Mouse (Mus musculus): ENCODE data around the gene Trpv6. TPM values are rescaled to one million over a fixed set of nuclear protein-coding genes. Genes with fewer than 3 reads are reported as not detected.

Gene Trpv6
- total and polyA plus RNA-seq, 3 experiments, result not detected

DNA sequence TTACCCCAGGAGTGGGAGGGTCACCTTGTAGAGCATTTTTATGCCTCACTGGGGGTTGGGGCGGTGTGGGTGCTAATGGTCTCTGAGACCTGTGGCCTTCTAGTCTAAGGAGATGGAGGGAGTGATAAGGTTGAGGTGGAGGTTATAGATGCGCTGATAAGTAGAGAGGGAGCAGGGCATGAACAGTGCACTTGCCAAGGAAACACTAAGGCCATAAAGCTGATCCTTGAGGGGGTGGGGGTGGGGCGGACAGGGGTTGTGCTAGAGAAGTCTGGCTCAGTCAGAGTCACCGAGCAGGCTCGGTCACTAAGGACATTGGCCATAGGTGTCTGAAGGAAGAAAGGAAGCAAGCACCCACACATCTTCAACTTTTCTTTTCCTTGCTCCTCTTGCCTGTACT lies 45.5 kb upstream of the Trpv6 start:
- Histone ChIP-seq H3K9ac (ENCODE audit: insufficient read depth, low read depth) (no peak overlapping the region), H3K4me3 (replicated peaks in 1 of 3; ENCODE audit: low read depth in 2 of 3, low read length in 2 of 3, poor library complexity in 1 of 3) (no peak overlapping the region), H3K27me3 (replicated peaks) (no peaks in the 10 kb centered on the region), H3K36me3 (replicated peaks in 1 of 2; ENCODE audit: control insufficient read depth in 1 of 2, insufficient read depth in 1 of 2, low read length in 1 of 2) (no peaks in the 10 kb centered on the region), H3K4me2 (ENCODE audit: insufficient read depth, low read depth, poor library complexity, severe bottlenecking) (no peak overlapping the region), H3K27ac (ENCODE audit: insufficient read depth, low read depth) (no peak overlapping the region), H3K79me2 (replicated peaks; ENCODE audit: control insufficient read depth, extremely low read depth, insufficient read depth, poor library complexity, severe bottlenecking) (no peaks in the 10 kb centered on the region), H3K9me3 (replicated peaks; ENCODE audit: low read length) (no peaks in the 10 kb centered on the region), H3K4me1 (ENCODE audit: control insufficient read depth in 1 of 2, insufficient read depth in 2 of 2) (no peaks in the 10 kb centered on the region)
- TF ChIP-seq UBTF (IDR thresholded peaks at IDR 0.05; ENCODE audit: low read depth, low read length), result no peak
- no peak for TF ChIP-seq ELF1 (IDR thresholded peaks at IDR 0.05; ENCODE audit: low read depth, low read length)
- no peak for TF ChIP-seq POLR2AphosphoS2 (IDR thresholded peaks at IDR 0.05; ENCODE audit: low read depth, low read length)
- TF ChIP-seq USF1 (IDR thresholded peaks at IDR 0.05; ENCODE audit: low read depth, low read length), result no peak
- TF ChIP-seq TBP (conservative IDR thresholded peaks at IDR 0.05; ENCODE audit: low read depth, low read length), result no peak
- TF ChIP-seq PAX5 (IDR thresholded peaks at IDR 0.05; ENCODE audit: low read length), result no peak
- TF ChIP-seq HCFC1 (IDR thresholded peaks at IDR 0.05; ENCODE audit: low read depth, low read length), result no peak
- no peak for TF ChIP-seq EP300 (IDR thresholded peaks at IDR 0.05; ENCODE audit: low read length)
- TF ChIP-seq ETS1 (conservative IDR thresholded peaks at IDR 0.05; ENCODE audit: low read depth, low read length), result no peak
- no peak for TF ChIP-seq ZC3H11A (IDR thresholded peaks at IDR 0.05; ENCODE audit: low read depth, low read length)
- no peak for TF ChIP-seq RCOR1 (conservative IDR thresholded peaks at IDR 0.05; ENCODE audit: low read depth, low read length)
- TF ChIP-seq NELFE (IDR thresholded peaks at IDR 0.05; ENCODE audit: low read depth, low read length), result no peak
- TF ChIP-seq MAX (IDR thresholded peaks at IDR 0.05; ENCODE audit: low read length), result no peak
- no peak for TF ChIP-seq NRF1 (IDR thresholded peaks at IDR 0.05; ENCODE audit: low read depth, low read length)
- no peak for TF ChIP-seq MXI1 (IDR thresholded peaks at IDR 0.05; ENCODE audit: low read depth, low read length)
- no peak for TF ChIP-seq RAD21 (IDR thresholded peaks at IDR 0.05; ENCODE audit: low read depth, low read length)
- TF ChIP-seq BHLHE40 (IDR thresholded peaks at IDR 0.05; ENCODE audit: low read depth, low read length), result no peak
- TF ChIP-seq KAT2A (IDR thresholded peaks at IDR 0.05; ENCODE audit: insufficient replicate concordance, low read length), result no peak
- no peak for DNase-seq (ENCODE audit: extremely low read depth)
- dilution Hi-C loops (cut with MboI; ENCODE audit: extremely low pct_ligation_motif_present, extremely low pct_unique_long_range_greater_than_20kb, low sequenced_read_pairs) (no loop called here), in situ Hi-C loops (cut with MboI; ENCODE audit: low pct_ligation_motif_present, low pct_unique_long_range_greater_than_20kb, low sequenced_read_pairs) (no loop called here)

DNA sequence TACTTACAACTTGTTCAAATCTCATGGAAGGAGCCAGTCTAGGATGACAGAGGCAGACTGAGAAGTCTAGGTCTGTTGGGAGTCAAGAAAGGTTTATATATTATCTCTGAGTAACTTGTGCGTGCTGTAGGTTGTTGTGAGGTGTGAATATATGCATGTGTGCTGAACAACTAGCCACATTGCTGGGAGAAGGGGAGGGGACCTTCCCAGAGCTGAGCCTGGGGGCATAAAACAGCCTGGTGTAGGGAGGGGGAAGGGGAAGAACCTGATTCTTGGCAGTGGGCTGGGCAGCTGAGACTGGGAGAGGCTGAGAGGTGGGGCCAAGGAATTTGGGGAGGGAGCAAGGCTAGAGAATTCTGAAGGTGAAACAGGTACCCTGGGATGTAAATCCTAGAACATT lies 44.5 kb upstream of the Trpv6 start, which contains the start of gene Trpv5:
Trpv5 (minus strand) TSS at position 101 of the 400 bp plus-strand sequence.
- Histone ChIP-seq H3K27ac (ENCODE audit: insufficient read depth, low read depth) (no peak within 1 kb of the TSS), H3K4me1 (ENCODE audit: control insufficient read depth in 1 of 2, insufficient read depth in 2 of 2) (no peaks in the 10 kb centered on the region), H3K4me2 (ENCODE audit: insufficient read depth, low read depth, poor library complexity, severe bottlenecking) (no peak within 1 kb of the TSS), H3K27me3 (replicated peaks) (no peaks in the 10 kb centered on the region), H3K4me3 (replicated peaks in 1 of 3; ENCODE audit: low read depth in 2 of 3, low read length in 2 of 3, poor library complexity in 1 of 3) (no peak within 1 kb of the TSS), H3K36me3 (replicated peaks in 1 of 2; ENCODE audit: control insufficient read depth in 1 of 2, insufficient read depth in 1 of 2, low read length in 1 of 2) (no peaks in the 10 kb centered on the region), H3K9ac (ENCODE audit: insufficient read depth, low read depth) (no peak within 1 kb of the TSS), H3K9me3 (replicated peaks; ENCODE audit: low read length) (no peaks in the 10 kb centered on the region), H3K79me2 (replicated peaks; ENCODE audit: control insufficient read depth, extremely low read depth, insufficient read depth, poor library complexity, severe bottlenecking) (no peaks in the 10 kb centered on the region)
- DNase-seq (ENCODE audit: extremely low read depth), result no peak
- TF ChIP-seq JUN (IDR thresholded peaks at IDR 0.05; ENCODE audit: insufficient read depth, low read depth, low read length) (no peak), NELFE (IDR thresholded peaks at IDR 0.05; ENCODE audit: low read depth, low read length) (no peak), ETS1 (conservative IDR thresholded peaks at IDR 0.05; ENCODE audit: low read depth, low read length) (no peak), MYC (IDR thresholded peaks at IDR 0.05; ENCODE audit: low read depth, low read length) (no peak), SMC3 (IDR thresholded peaks at IDR 0.05; ENCODE audit: low read depth, low read length) (no peak), ZNF384 (IDR thresholded peaks at IDR 0.05; ENCODE audit: low read depth, low read length) (no peak), POLR2AphosphoS2 (IDR thresholded peaks at IDR 0.05; ENCODE audit: low read depth, low read length) (no peak), MAX (IDR thresholded peaks at IDR 0.05; ENCODE audit: low read length) (no peak), TCF12 (IDR thresholded peaks at IDR 0.05; ENCODE audit: low read depth, low read length) (no peak), IRF4 (IDR thresholded peaks at IDR 0.05; ENCODE audit: low read depth, low read length) (no peak), CHD2 (IDR thresholded peaks at IDR 0.05; ENCODE audit: low read length) (no peak)
- in situ Hi-C loops (cut with MboI; ENCODE audit: low pct_ligation_motif_present, low pct_unique_long_range_greater_than_20kb, low sequenced_read_pairs) (no loop called here), dilution Hi-C loops (cut with MboI; ENCODE audit: extremely low pct_ligation_motif_present, extremely low pct_unique_long_range_greater_than_20kb, low sequenced_read_pairs) (no loop called here)

All from CH12.LX (cell line).